22 mouse cellular contexts compared by ENCODE assay signal in the genomic region with DNA sequence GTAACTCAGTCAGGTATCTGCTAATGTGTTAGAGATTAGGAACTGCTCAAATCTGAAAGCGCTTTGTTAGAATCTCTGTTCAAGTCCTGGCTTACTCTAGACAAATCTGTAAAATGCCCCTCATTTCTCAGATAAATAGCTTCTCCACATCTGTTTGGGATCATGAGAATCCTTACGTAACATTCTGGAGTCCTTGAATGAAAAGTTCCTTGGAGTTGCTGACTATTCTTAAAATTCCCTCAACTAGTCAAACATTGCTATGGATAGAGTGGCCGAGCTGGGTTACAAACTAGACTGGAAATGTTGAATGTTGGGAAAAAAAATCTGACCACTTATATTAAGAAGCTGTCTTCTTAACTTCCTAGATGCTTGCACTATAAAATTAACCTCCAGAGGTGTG.
A peak's percentile ranks its signal among the peaks of the same experiment; 100 is the strongest.
DNase-seq lines count a peak whose midpoint lies in the region; ATAC-seq and TF ChIP-seq lines count a peak whose summit lies in the region.
"Had no signal": no experiment of that assay in that cellular context is flagged by ENCODE, and none has a peak within 500 bp of the region (broad histone marks: within the 10 kb centered on the region; RNA-seq: fewer than 3 reads in every experiment).

No protein-coding gene starts in this region.

- H3K27me3 ChIP-seq in lung, embryonic 14.5 days (ENCODE audit: insufficient read depth, low read length): no peaks in the 10 kb centered on the region
- peaks cover 30% of the 10 kb centered on the region for H3K27me3 ChIP-seq in midbrain, embryonic 10.5 days (ENCODE audit: low read depth, poor library complexity, severe bottlenecking)
- H3K27me3 ChIP-seq in midbrain, embryonic 16.5 days (ENCODE audit: control insufficient read depth, insufficient read depth, low read depth, low read length): no peaks in the 10 kb centered on the region
- no peaks in the 10 kb centered on the region for H3K27me3 ChIP-seq in stomach, embryonic 16.5 days (ENCODE audit: control insufficient read depth, insufficient read depth, low read length)
- H3K27me3 ChIP-seq in intestine, embryonic 16.5 days (replicated peaks; ENCODE audit: control insufficient read depth, insufficient read depth, low read length): no peaks in the 10 kb centered on the region
- H3K27me3 ChIP-seq: embryonic facial prominence, embryonic 12.5 days; forebrain, embryonic 12.5 days had no signal

- no peak for ATAC-seq in lung, embryonic 14.5 days (ENCODE audit: insufficient read depth)
- no peak for ATAC-seq in midbrain, embryonic 16.5 days
- ATAC-seq in stomach, embryonic 16.5 days (ENCODE audit: insufficient read depth, low FRiP score): no peak
- no peak for ATAC-seq in intestine, embryonic 16.5 days
- ATAC-seq: CD4-positive, CD25-positive, alpha-beta regulatory T cell, adult 4 months; forebrain, postnatal 0 days had no signal

- H3K4me3 ChIP-seq in lung, embryonic 14.5 days (ENCODE audit: low read depth, low read length): no peak overlapping the region
- H3K4me3 ChIP-seq in midbrain, embryonic 10.5 days: no peak overlapping the region
- no peak overlapping the region for H3K4me3 ChIP-seq in midbrain, embryonic 16.5 days (ENCODE audit: low read depth, low read length)
- H3K4me3 ChIP-seq in stomach, embryonic 16.5 days (replicated peaks; ENCODE audit: low read length): no peak overlapping the region
- no peak overlapping the region for H3K4me3 ChIP-seq in intestine, embryonic 16.5 days (ENCODE audit: low read length)
- H3K4me3 ChIP-seq: embryonic facial prominence, embryonic 12.5 days; forebrain, embryonic 12.5 days; heart, embryonic 10.5 days had no signal

- H3K4me1 ChIP-seq in lung, embryonic 14.5 days (ENCODE audit: insufficient read depth): peaks cover 57% of the 10 kb centered on the region
- peaks cover 88% of the 10 kb centered on the region for H3K4me1 ChIP-seq in midbrain, embryonic 10.5 days
- peaks cover 26% of the 10 kb centered on the region for H3K4me1 ChIP-seq in midbrain, embryonic 16.5 days (ENCODE audit: control insufficient read depth, insufficient read depth, low read length)
- peaks cover 44% of the 10 kb centered on the region for H3K4me1 ChIP-seq in stomach, embryonic 16.5 days (ENCODE audit: control insufficient read depth, insufficient read depth, low read length)
- H3K4me1 ChIP-seq in intestine, embryonic 16.5 days (ENCODE audit: control insufficient read depth, insufficient read depth, low read length): peaks cover 39% of the 10 kb centered on the region

- H3K27ac ChIP-seq in lung, embryonic 14.5 days (ENCODE audit: low read depth): peak overlapping the region; percentile 43; the same call in 1 of the 2 replicates
- H3K27ac ChIP-seq in midbrain, embryonic 10.5 days (replicated peaks): peak overlapping the region; percentile 88; the same call in 1 of the 2 replicates
- H3K27ac ChIP-seq in midbrain, embryonic 16.5 days (ENCODE audit: low read length): no peak overlapping the region
- 0 out of 2 replicates have a peak overlapping the region, but pooled peaks have one; percentile 26 for H3K27ac ChIP-seq in stomach, embryonic 16.5 days (ENCODE audit: low read length)
- H3K27ac ChIP-seq in intestine, embryonic 16.5 days (ENCODE audit: low read length): no peak overlapping the region
- H3K27ac ChIP-seq: hindbrain, embryonic 14.5 days had no signal

- H3K9ac ChIP-seq in lung, embryonic 14.5 days: no peak overlapping the region
- H3K9ac ChIP-seq in midbrain, embryonic 16.5 days (ENCODE audit: low read depth, low read length): no peak overlapping the region
- no peak overlapping the region for H3K9ac ChIP-seq in stomach, embryonic 16.5 days (ENCODE audit: low read length)
- no peak overlapping the region for H3K9ac ChIP-seq in intestine, embryonic 16.5 days (ENCODE audit: low read depth, low read length)
- H3K9ac ChIP-seq: embryonic facial prominence, embryonic 12.5 days; forebrain, embryonic 12.5 days; forebrain, postnatal 0 days; hindbrain, embryonic 14.5 days had no signal

- H3K9me3 ChIP-seq in lung, embryonic 14.5 days (ENCODE audit: low read depth, low read length): no peaks in the 10 kb centered on the region
- no peaks in the 10 kb centered on the region for H3K9me3 ChIP-seq in midbrain, embryonic 10.5 days (replicated peaks)
- H3K9me3 ChIP-seq in midbrain, embryonic 16.5 days (replicated peaks; ENCODE audit: control insufficient read depth, low read length, poor library complexity, severe bottlenecking): no peaks in the 10 kb centered on the region
- H3K9me3 ChIP-seq in stomach, embryonic 16.5 days (replicated peaks; ENCODE audit: control insufficient read depth, low read length): no peaks in the 10 kb centered on the region
- H3K9me3 ChIP-seq in intestine, embryonic 16.5 days (ENCODE audit: control insufficient read depth, low read length): no peaks in the 10 kb centered on the region
- H3K9me3 ChIP-seq: embryonic facial prominence, embryonic 12.5 days; forebrain, embryonic 12.5 days; G1E; heart, embryonic 10.5 days had no signal

- no peak for DNase-seq in lung, embryonic 14.5 days
- DNase-seq in lung, postnatal 14 days: no peak
- no peak for DNase-seq in midbrain, embryonic 10.5 days (ENCODE audit: low spot score)
- DNase-seq: adrenal gland, postnatal 14 days; B cell, adult 2 months; cerebellum, adult 11-12 months; cerebellum, adult 9-10 months; cerebellum, postnatal 25 days; forebrain, postnatal 0 days; gastrocnemius, postnatal 10 days; heart, adult 18-20 months; heart, postnatal 10 days; heart, postnatal 4 days had no signal

- no peak overlapping the region for H3K4me2 ChIP-seq in lung, embryonic 14.5 days
- H3K4me2 ChIP-seq in midbrain, embryonic 16.5 days (ENCODE audit: low read length): no peak overlapping the region
- H3K4me2 ChIP-seq in stomach, embryonic 16.5 days (ENCODE audit: low read depth, low read length): no peak overlapping the region
- H3K4me2 ChIP-seq in intestine, embryonic 16.5 days (ENCODE audit: low read depth, low read length): no peak overlapping the region
- H3K4me2 ChIP-seq: embryonic facial prominence, embryonic 12.5 days; forebrain, embryonic 12.5 days; hindbrain, embryonic 14.5 days had no signal

- WGBS in lung, embryonic 14.5 days: 59% methylated on average over 3 of the region's 3 CpGs
- WGBS in midbrain, embryonic 10.5 days: 88% methylated on average over 3 of the region's 3 CpGs
- WGBS in midbrain, embryonic 16.5 days: 94% methylated on average over 3 of the region's 3 CpGs
- WGBS in stomach, embryonic 16.5 days: 69% methylated on average over 3 of the region's 3 CpGs
- WGBS in intestine, embryonic 16.5 days: 77% methylated on average over 3 of the region's 3 CpGs

- no peaks in the 10 kb centered on the region for H3K36me3 ChIP-seq in lung, embryonic 14.5 days (ENCODE audit: insufficient read depth)
- H3K36me3 ChIP-seq in midbrain, embryonic 10.5 days: no peaks in the 10 kb centered on the region
- H3K36me3 ChIP-seq in midbrain, embryonic 16.5 days (ENCODE audit: control insufficient read depth, insufficient read depth, low read length): no peaks in the 10 kb centered on the region
- no peaks in the 10 kb centered on the region for H3K36me3 ChIP-seq in stomach, embryonic 16.5 days (ENCODE audit: control insufficient read depth, insufficient read depth, low read length)
- H3K36me3 ChIP-seq in intestine, embryonic 16.5 days (ENCODE audit: control insufficient read depth, insufficient read depth, low read length): no peaks in the 10 kb centered on the region
- H3K36me3 ChIP-seq: embryonic facial prominence, embryonic 12.5 days; forebrain, embryonic 12.5 days; heart, embryonic 10.5 days had no signal

- no peak for TF ChIP-seq CTCF in lung, embryonic 14.5 days (IDR thresholded peaks at IDR 0.05; ENCODE audit: low read depth)

Comparison
In these comparisons a context has a peak if more than half of its experiments do, and no peak if none do; other contexts are left out.
1. H3K27ac ChIP-seq: peak in lung, embryonic 14.5 days (single experiment), midbrain, embryonic 10.5 days (single experiment) and stomach, embryonic 16.5 days (single experiment); none in midbrain, embryonic 16.5 days (single experiment) and intestine, embryonic 16.5 days (single experiment).